Mouse (Mus musculus): ENCODE measurements around the gene Hk1.

DNA sequence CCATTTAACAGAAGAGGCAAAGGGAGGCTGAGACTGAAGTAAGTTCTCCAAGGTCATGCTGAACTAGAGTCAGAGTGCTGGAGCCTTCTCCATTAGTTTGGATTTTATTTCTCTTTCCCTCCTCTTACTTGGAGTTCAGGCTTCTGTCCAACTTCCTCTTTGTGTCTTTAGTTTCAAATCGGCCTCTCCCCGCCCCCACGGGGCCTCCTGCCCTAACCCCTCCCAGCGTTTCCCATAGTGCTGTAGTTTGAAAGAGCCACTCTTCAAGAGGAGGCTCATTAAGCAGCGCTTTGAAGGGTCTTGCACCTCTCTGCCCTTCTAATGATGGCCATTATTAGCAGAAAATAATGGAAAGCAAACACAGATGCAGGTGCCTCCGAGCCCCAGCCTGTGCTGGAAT, 68.2 kb downstream of the Hk1 start:
- TF ChIP-seq POLR2A (IDR thresholded peaks at IDR 0.05; ENCODE audit: low read depth, low read length) (no peak), CTCF (conservative IDR thresholded peaks at IDR 0.05; ENCODE audit: insufficient read depth, insufficient read length, low read depth, low read length) (no peak)

All from kidney, adult 2 months (tissue).